Mouse (Mus musculus): ENCODE results near the gene Plekha6. TPM values are rescaled to one million over a fixed set of nuclear protein-coding genes. Genes with fewer than 3 reads are reported as not detected.

The Plekha6 gene
- polyA plus RNA-seq, 2 experiments: 0.81 to 2.1 TPM

DNA sequence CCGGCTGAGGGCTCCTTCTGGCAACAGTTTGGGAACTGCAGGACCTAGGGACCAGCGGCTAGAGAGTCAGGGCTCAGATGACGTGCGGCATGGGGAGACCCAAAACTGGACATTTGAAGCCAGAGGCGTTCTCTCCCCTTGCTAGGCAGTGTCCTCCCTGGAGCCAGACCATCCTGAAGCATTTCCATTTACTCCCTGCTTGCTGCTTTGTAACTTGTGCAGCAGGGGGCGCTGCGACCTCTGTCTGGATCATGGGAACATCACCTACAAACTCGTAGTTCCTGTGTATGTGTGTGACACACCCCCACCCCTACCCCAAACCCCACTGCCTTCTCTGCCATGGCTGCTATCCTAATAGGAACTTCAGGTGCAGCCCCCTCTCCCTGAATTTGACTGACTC is 150.4 kb downstream of the Plekha6 start:
- H3K36me3 ChIP-seq (replicated peaks; ENCODE audit: control insufficient read depth, insufficient read depth, low read depth): no peaks in the 10 kb centered on the region
- 23% methylated on average over 8 of the region's 8 CpGs for WGBS (ENCODE audit: insufficient replicate concordance)
- ATAC-seq (ENCODE audit: insufficient read depth): no peak
- no peak overlapping the region for H3K4me2 ChIP-seq (ENCODE audit: low read depth)
- DNase-seq (ENCODE audit: low read depth in 3 of 3, low spot score in 3 of 3): peak in 2 of 3 experiments; percentile 12 to 14
- no peak overlapping the region for H3K4me3 ChIP-seq (ENCODE audit: insufficient read depth in 1 of 2, low read depth in 2 of 2, low read length in 2 of 2)
- H3K27ac ChIP-seq: no peak overlapping the region
- H3K4me1 ChIP-seq (replicated peaks; ENCODE audit: control insufficient read depth in 2 of 2, insufficient read depth in 2 of 2, low read length in 1 of 2): no peaks in the 10 kb centered on the region
- TF ChIP-seq CTCF (IDR thresholded peaks at IDR 0.05; ENCODE audit: low read depth) (peak; percentile 78), EP300 (IDR thresholded peaks at IDR 0.05; ENCODE audit: low read depth) (no peak)
- no peaks in the 10 kb centered on the region; the same call in 1 of the 2 replicates for H3K9me3 ChIP-seq (ENCODE audit: control insufficient read depth, low read length)
- no peaks in the 10 kb centered on the region for H3K27me3 ChIP-seq (ENCODE audit: control insufficient read depth, insufficient read depth, low read length)
- H3K9ac ChIP-seq (replicated peaks): no peak overlapping the region

- Histone ChIP-seq H3K4me2 (ENCODE audit: low read depth) (no peak overlapping the region), H3K27me3 (ENCODE audit: control insufficient read depth, insufficient read depth, low read length) (no peaks in the 10 kb centered on the region), H3K4me1 (replicated peaks; ENCODE audit: control insufficient read depth in 2 of 2, insufficient read depth in 2 of 2, low read length in 1 of 2) (no peaks in the 10 kb centered on the region), H3K4me3 (ENCODE audit: insufficient read depth in 1 of 2, low read depth in 2 of 2, low read length in 2 of 2) (no peak overlapping the region), H3K27ac (no peak overlapping the region), H3K36me3 (replicated peaks; ENCODE audit: control insufficient read depth, insufficient read depth, low read depth) (no peaks in the 10 kb centered on the region), H3K9me3 (ENCODE audit: control insufficient read depth, low read length) (no peaks in the 10 kb centered on the region; the same call in 1 of the 2 replicates), H3K9ac (replicated peaks) (no peak overlapping the region)
- ATAC-seq (ENCODE audit: insufficient read depth): no peak
- WGBS (ENCODE audit: insufficient replicate concordance): 42% methylated on average over 6 of the region's 6 CpGs
- DNase-seq (ENCODE audit: low read depth in 3 of 3, low spot score in 3 of 3): no peak
- TF ChIP-seq EP300 (IDR thresholded peaks at IDR 0.05; ENCODE audit: low read depth) (no peak), CTCF (IDR thresholded peaks at IDR 0.05; ENCODE audit: low read depth) (no peak)
Measured at GRCm38 (mm10) chr1:133315775-133316174, 151.8 kb downstream of the Plekha6 start.

DNA sequence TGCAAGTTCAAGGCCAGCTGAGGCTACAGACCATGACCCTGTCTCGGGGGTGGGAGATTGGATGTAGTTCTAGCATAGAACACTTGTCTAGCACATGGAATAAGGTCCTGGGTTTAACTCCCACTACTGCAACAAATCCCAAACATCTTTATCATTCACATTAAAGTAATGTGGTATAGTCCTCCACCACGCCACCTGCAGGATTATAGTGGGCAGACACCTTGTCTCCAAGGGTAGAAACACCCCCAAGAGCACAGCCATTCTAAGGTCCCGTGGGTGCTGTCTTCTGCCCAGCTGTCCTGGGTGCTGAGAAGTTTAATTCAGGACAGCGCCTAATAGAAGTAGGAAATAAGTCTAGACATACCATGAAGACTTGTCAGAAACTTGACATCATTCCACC is 152.6 kb downstream of the Plekha6 start:
- DNase-seq (ENCODE audit: low read depth in 3 of 3, low spot score in 3 of 3) (no peak), ATAC-seq (ENCODE audit: insufficient read depth) (no peak)
- no peak overlapping the region for H3K4me3 ChIP-seq (ENCODE audit: insufficient read depth in 1 of 2, low read depth in 2 of 2, low read length in 2 of 2)
- no peak overlapping the region for H3K4me2 ChIP-seq (ENCODE audit: low read depth)
- no peak overlapping the region for H3K9ac ChIP-seq (replicated peaks)
- no peaks in the 10 kb centered on the region for H3K36me3 ChIP-seq (replicated peaks; ENCODE audit: control insufficient read depth, insufficient read depth, low read depth)
- H3K27me3 ChIP-seq (ENCODE audit: control insufficient read depth, insufficient read depth, low read length): no peaks in the 10 kb centered on the region
- TF ChIP-seq CTCF (IDR thresholded peaks at IDR 0.05; ENCODE audit: low read depth) (no peak), EP300 (IDR thresholded peaks at IDR 0.05; ENCODE audit: low read depth) (no peak)
- H3K9me3 ChIP-seq (ENCODE audit: control insufficient read depth, low read length): no peaks in the 10 kb centered on the region; the same call in 1 of the 2 replicates
- no peak overlapping the region for H3K27ac ChIP-seq
- 56% methylated on average over 4 of the region's 4 CpGs for WGBS (ENCODE audit: insufficient replicate concordance)
- H3K4me1 ChIP-seq (replicated peaks; ENCODE audit: control insufficient read depth in 2 of 2, insufficient read depth in 2 of 2, low read length in 1 of 2): no peaks in the 10 kb centered on the region

- ATAC-seq (ENCODE audit: insufficient read depth): no peak
- H3K4me2 ChIP-seq (ENCODE audit: low read depth): no peak overlapping the region
- no peaks in the 10 kb centered on the region for H3K27me3 ChIP-seq (ENCODE audit: control insufficient read depth, insufficient read depth, low read length)
- no peaks in the 10 kb centered on the region; the same call in 1 of the 2 replicates for H3K9me3 ChIP-seq (ENCODE audit: control insufficient read depth, low read length)
- TF ChIP-seq EP300 (IDR thresholded peaks at IDR 0.05; ENCODE audit: low read depth): no peak
- TF ChIP-seq CTCF (IDR thresholded peaks at IDR 0.05; ENCODE audit: low read depth): no peak
- no peaks in the 10 kb centered on the region for H3K4me1 ChIP-seq (replicated peaks; ENCODE audit: control insufficient read depth in 2 of 2, insufficient read depth in 2 of 2, low read length in 1 of 2)
- H3K9ac ChIP-seq (replicated peaks): no peak overlapping the region
- no peak overlapping the region for H3K4me3 ChIP-seq (ENCODE audit: insufficient read depth in 1 of 2, low read depth in 2 of 2, low read length in 2 of 2)
- 48% methylated on average over 1 of the region's 1 CpGs for WGBS (ENCODE audit: insufficient replicate concordance)
- H3K36me3 ChIP-seq (replicated peaks; ENCODE audit: control insufficient read depth, insufficient read depth, low read depth): no peaks in the 10 kb centered on the region
- DNase-seq (ENCODE audit: low read depth in 3 of 3, low spot score in 3 of 3): no peak
- H3K27ac ChIP-seq: no peak overlapping the region
Measured at GRCm38 (mm10) chr1:133317149-133317548, 153.1 kb downstream of the Plekha6 start.

DNA sequence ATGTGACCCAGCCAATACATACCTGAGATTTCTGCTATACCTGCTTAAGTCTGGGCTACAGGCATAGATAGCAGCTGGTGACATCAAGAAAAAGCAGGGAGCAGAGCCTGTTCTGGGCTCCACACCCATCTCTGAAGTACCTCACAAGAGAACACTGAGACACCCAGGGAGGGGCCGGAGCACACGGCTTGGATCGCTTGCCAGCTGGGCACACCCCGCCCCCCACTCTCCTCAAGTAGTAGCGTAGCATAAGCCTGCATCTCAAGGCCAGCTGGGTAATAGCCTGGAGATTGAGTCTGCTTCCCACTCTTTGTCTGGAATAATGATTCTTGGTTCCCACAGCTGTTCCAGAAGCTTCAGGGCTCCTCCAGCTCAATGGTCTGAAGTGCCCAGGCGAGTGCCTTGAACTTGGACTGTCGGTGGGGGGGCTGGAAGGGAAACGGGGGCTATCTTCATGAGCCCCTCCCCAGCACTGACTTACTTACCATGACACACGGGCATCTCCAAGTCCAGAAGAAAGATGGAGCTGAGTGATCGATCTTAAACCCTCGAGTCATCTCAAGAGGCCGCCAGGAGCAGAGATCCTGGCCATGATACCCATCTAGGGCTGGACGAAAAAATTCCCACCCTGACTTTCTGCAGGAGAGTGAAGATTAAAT is 157.4 kb downstream of the Plekha6 start, which contains the start of gene Kiss1:
Kiss1 (plus strand) TSS at position 609 of the 659 bp plus-strand sequence.
- Histone ChIP-seq H3K4me2 (ENCODE audit: low read depth) (no peak within 1 kb of the TSS), H3K9me3 (ENCODE audit: control insufficient read depth, low read length) (no peaks in the 10 kb centered on the region; the same call in 1 of the 2 replicates), H3K36me3 (replicated peaks; ENCODE audit: control insufficient read depth, insufficient read depth, low read depth) (no peaks in the 10 kb centered on the region), H3K4me1 (replicated peaks; ENCODE audit: control insufficient read depth in 2 of 2, insufficient read depth in 2 of 2, low read length in 1 of 2) (no peaks in the 10 kb centered on the region), H3K9ac (replicated peaks) (no peak within 1 kb of the TSS), H3K27me3 (ENCODE audit: control insufficient read depth, insufficient read depth, low read length) (no peaks in the 10 kb centered on the region), H3K4me3 (ENCODE audit: insufficient read depth in 1 of 2, low read depth in 2 of 2, low read length in 2 of 2) (no peak within 1 kb of the TSS), H3K27ac (no peak within 1 kb of the TSS)
- no peak for TF ChIP-seq CTCF (IDR thresholded peaks at IDR 0.05; ENCODE audit: low read depth)
- no peak for TF ChIP-seq EP300 (IDR thresholded peaks at IDR 0.05; ENCODE audit: low read depth)
- WGBS (ENCODE audit: insufficient replicate concordance): 65% methylated on average over 13 of the region's 13 CpGs
- no peak for ATAC-seq (ENCODE audit: insufficient read depth)
- DNase-seq (ENCODE audit: low read depth in 3 of 3, low spot score in 3 of 3): no peak
